Mouse (Mus musculus) C2C12 (cell line): ENCODE data around the gene Hpcal1. TPM values are rescaled to one million over a fixed set of nuclear protein-coding genes. Genes with fewer than 3 reads are reported as not detected.

ENCODE experiments used
- H3K27me3 ChIP-seq: one replicate; pipeline ENCODE4 v1.6.1; 2011; ENCODE audit not compliant: control insufficient read depth, insufficient read depth, insufficient read length
- H3K36me3 ChIP-seq: one replicate; pipeline ENCODE4 v1.6.1; 2011; ENCODE audit not compliant: control insufficient read depth, insufficient read depth
- H3K4me3 ChIP-seq: one replicate; pipeline ENCODE4 v1.5.1; 2011; ENCODE audit warnings: mild to moderate bottlenecking, control low read depth; ENCODE audit not compliant: poor library complexity, insufficient read depth, severe bottlenecking
- H3K79me2 ChIP-seq: one replicate; pipeline ENCODE4 v1.6.1; 2011; ENCODE audit not compliant: control insufficient read depth, insufficient read depth
- H3K79me3 ChIP-seq: one replicate; pipeline ENCODE4 v1.6.1; 2011; ENCODE audit warnings: low read depth, control low read depth
- H3ac ChIP-seq: one replicate; pipeline ENCODE3; 2011; ENCODE audit warnings: low read depth; ENCODE audit not compliant: control insufficient read depth, insufficient read length
- CEBPB ChIP-seq: IDR thresholded peaks from one replicate; pipeline ENCODE4 v1.6.1; 2011; ENCODE audit warnings: low read depth, mild to moderate bottlenecking, control low read depth, moderate library complexity
- CTCF ChIP-seq: IDR thresholded peaks from one replicate; pipeline ENCODE4 v1.5.1; 2011; ENCODE audit not compliant: control insufficient read depth, insufficient read depth, insufficient read length
- FOSL1 ChIP-seq: IDR thresholded peaks from one replicate; pipeline ENCODE4 v1.8.0; 2011; ENCODE audit warnings: mild to moderate bottlenecking, low read length; ENCODE audit not compliant: poor library complexity, insufficient read depth, severe bottlenecking
- MAX ChIP-seq: IDR thresholded peaks from one replicate; pipeline ENCODE4 v1.6.1; 2011; ENCODE audit warnings: mild to moderate bottlenecking, control low read depth
- MYOD1 ChIP-seq: IDR thresholded peaks from one replicate; pipeline ENCODE4 v1.6.1; 2011; ENCODE audit warnings: low read depth; ENCODE audit not compliant: control insufficient read depth, insufficient read length
- MYOG ChIP-seq: IDR thresholded peaks from one replicate; pipeline ENCODE4 v1.6.1; 2011; ENCODE audit not compliant: control insufficient read depth, insufficient read length; ENCODE audit errors: extremely low read depth
- USF1 ChIP-seq: IDR thresholded peaks from one replicate; pipeline ENCODE4 v1.6.1; 2011; ENCODE audit warnings: low read depth, mild to moderate bottlenecking, control low read depth, moderate library complexity
- polyA plus RNA-seq: library from polyadenylated mRNA; unstranded; fragments of >200 nt; fragmentation: generic; extraction: Trizol; gene quantifications from one replicate; pipeline ENCODE4 v1.2.1, GENCODE M21; 2012; ENCODE audit warnings: missing spikeins

The Hpcal1 gene
- polyA plus RNA-seq, 1 experiment, result 114 TPM

DNA sequence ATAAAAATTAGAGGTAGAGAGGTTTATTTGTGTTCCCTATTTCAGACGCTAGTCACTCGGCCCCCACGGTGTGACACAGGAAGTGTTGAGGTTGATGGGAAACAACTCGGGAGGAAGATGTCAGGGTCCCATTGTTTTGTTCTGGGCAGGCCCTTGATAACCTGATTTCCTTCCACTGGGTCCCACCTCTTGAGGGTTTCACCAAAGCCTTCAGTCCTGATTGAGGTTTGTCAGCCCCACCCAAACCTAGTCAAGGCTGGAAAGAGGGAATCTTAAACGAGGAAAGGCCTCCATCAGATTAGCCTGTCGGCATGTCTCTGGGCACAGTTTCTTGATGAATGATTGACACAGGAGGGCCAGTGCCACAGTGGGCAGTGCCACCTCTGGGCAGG, 12.3 kb downstream of the Hpcal1 start:
- Histone ChIP-seq H3K79me2 (peaks cover 100% of the 10 kb centered on the region), H3K4me3 (no peak overlapping the region), H3ac (no peak overlapping the region), H3K36me3 (no peaks in the 10 kb centered on the region), H3K27me3 (no peaks in the 10 kb centered on the region), H3K79me3 (peaks cover 96% of the 10 kb centered on the region)
- TF ChIP-seq MYOD1 (no peak), MAX (no peak), FOSL1 (no peak), MYOG (no peak), CTCF (no peak), CEBPB (no peak), USF1 (no peak)

DNA sequence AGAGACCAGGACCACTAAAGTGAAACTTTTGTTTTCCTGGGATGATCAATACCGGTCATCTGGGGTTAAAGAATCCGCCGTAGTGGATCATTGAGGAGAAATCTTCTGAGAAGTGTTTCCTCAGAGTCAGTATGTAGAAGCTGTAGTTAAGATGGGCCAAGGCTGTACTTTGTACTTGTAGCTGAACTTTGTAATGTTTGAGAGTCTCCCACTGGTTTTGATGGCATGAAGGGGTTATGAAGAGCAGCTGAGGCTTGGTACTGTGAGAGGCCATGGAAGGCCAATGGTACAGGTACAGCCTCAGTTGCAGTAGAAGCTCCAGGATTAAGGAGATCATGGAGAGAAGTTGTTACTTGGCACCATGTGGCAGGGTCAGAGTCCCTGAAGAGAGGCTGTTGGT, 13.2 kb downstream of the Hpcal1 start:
- Histone ChIP-seq H3ac (no peak overlapping the region), H3K36me3 (no peaks in the 10 kb centered on the region), H3K79me3 (peaks cover 96% of the 10 kb centered on the region), H3K27me3 (no peaks in the 10 kb centered on the region), H3K4me3 (no peak overlapping the region), H3K79me2 (peaks cover 100% of the 10 kb centered on the region)
- TF ChIP-seq USF1, result no peak
- no peak for TF ChIP-seq CEBPB
- TF ChIP-seq MYOG, result no peak
- no peak for TF ChIP-seq CTCF
- no peak for TF ChIP-seq MYOD1
- no peak for TF ChIP-seq MAX
- no peak for TF ChIP-seq FOSL1

DNA sequence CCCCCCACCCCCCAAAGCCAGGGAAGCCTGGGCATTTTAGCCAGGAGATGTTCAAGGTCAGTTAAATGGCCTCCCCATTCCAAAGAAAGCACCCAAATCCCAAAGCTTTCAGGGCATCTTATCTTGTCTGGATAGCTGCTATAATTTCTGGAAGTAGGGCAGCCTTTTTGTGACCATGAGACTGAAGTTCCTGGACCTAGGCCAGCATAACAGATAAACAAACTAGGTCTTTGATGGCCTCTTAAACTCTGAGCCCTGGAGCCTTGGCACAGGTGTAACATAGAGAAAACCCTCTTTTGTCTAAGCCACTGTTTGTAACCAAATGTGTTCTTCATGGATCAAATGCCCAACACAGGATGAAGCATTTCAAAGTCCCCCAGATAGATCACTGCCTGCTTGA, 16.8 kb downstream of the Hpcal1 start:
- Histone ChIP-seq H3ac (no peak overlapping the region), H3K4me3 (no peak overlapping the region), H3K79me3 (peaks cover 96% of the 10 kb centered on the region), H3K79me2 (peaks cover 100% of the 10 kb centered on the region), H3K36me3 (no peaks in the 10 kb centered on the region), H3K27me3 (no peaks in the 10 kb centered on the region)
- TF ChIP-seq USF1, result no peak
- TF ChIP-seq MYOD1, result no peak
- no peak for TF ChIP-seq CTCF
- no peak for TF ChIP-seq MAX
- TF ChIP-seq CEBPB, result no peak
- TF ChIP-seq FOSL1, result no peak
- no peak for TF ChIP-seq MYOG

DNA sequence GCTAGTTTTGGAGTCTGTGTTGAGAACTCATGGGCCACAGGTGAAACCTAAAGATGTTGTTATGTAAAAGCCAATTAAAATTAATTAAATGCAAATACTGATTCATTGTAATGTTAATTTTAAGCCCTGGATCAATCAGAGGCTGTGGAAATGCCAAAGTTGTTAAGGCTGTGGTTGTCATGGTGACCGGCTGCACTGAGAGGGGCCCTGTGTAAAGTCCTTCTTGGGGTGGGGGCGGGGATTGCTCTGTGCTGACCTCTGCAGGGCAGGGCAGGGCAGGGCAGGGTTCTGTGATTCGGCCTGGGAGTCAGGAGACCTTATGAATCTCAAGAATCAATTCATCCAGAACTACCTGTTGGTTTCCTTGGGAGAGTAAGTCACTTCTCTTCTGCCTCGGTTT, 18.8 kb downstream of the Hpcal1 start:
- TF ChIP-seq MAX (no peak), FOSL1 (no peak), USF1 (no peak), CEBPB (no peak)
- Histone ChIP-seq H3K27me3 (no peaks in the 10 kb centered on the region), H3ac (no peak overlapping the region), H3K79me3 (peaks cover 95% of the 10 kb centered on the region), H3K79me2 (peaks cover 100% of the 10 kb centered on the region), H3K36me3 (peaks cover 4% of the 10 kb centered on the region), H3K4me3 (no peak overlapping the region)

DNA sequence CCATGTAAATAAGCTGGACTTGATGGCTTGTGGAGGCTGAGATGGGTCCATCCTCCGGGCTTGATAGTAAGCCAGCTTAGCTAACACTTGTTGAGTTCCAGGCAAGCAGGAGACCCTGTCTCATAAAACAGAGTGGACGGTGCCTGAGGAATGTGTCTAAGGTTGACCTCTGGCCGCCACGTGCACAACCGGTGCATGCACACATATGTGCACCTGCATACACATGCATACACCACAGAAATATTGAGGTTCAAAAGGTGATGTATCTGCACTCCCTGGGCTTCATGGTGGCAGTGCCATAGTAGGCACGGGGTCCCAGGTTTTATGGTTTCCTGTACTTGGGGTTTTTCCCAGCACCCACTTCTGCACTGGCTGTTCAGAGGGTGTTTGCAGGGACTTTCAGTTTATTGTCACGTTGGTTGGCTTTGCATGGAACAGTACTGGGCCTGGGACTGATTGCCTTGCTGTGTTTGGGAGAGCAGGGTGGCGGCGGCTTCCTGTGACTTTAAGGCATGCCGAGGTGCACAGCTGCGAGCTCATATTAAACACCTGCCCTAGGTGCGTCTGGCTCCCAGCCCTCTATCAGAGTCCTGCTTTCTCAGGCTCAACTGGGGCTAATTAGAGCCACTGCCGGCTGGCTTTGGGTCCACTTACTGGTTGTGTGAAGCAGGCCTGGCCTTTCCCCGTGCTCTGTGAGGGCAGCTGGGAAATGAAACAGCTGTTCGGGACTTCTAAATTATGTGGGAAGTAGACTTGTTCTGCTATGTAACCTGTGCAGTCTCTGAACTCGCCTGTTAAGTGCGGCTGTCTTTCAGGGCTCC, 19.5 kb downstream of the Hpcal1 start:
- Histone ChIP-seq H3ac (no peak overlapping the region), H3K27me3 (no peaks in the 10 kb centered on the region), H3K4me3 (no peak overlapping the region), H3K36me3 (peaks cover 4% of the 10 kb centered on the region), H3K79me3 (peaks cover 95% of the 10 kb centered on the region), H3K79me2 (peaks cover 100% of the 10 kb centered on the region)
- TF ChIP-seq FOSL1 (no peak), CEBPB (no peak), USF1 (no peak), MAX (no peak), CTCF (no peak), MYOD1 (no peak)

DNA sequence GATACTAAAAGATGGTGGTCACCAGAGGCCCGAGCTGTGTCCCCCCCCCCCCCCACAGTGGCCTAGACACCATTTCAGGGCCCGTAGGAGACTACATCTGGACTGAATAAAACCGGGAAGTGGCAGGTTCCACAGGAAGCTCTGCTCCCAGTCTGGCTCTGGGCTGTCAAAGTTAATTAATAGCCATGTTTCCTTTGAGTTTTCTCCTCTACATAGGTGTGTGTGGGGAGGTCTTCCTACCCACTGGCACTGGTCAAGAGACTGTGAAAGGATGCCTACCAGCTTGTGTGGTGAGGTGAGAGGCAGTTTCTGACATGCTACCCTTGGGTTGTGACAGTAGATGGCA, 20.1 kb downstream of the Hpcal1 start:
- TF ChIP-seq MYOD1 (no peak), FOSL1 (no peak), CTCF (no peak), USF1 (no peak), MYOG (no peak), MAX (no peak), CEBPB (no peak)
- no peaks in the 10 kb centered on the region for H3K27me3 ChIP-seq
- no peak overlapping the region for H3ac ChIP-seq
- H3K79me3 ChIP-seq, result peaks cover 94% of the 10 kb centered on the region
- no peak overlapping the region for H3K4me3 ChIP-seq
- H3K36me3 ChIP-seq, result peaks cover 4% of the 10 kb centered on the region
- H3K79me2 ChIP-seq, result peaks cover 100% of the 10 kb centered on the region
